ENCODE assay signal across 10 mouse cellular contexts in the genomic region with DNA sequence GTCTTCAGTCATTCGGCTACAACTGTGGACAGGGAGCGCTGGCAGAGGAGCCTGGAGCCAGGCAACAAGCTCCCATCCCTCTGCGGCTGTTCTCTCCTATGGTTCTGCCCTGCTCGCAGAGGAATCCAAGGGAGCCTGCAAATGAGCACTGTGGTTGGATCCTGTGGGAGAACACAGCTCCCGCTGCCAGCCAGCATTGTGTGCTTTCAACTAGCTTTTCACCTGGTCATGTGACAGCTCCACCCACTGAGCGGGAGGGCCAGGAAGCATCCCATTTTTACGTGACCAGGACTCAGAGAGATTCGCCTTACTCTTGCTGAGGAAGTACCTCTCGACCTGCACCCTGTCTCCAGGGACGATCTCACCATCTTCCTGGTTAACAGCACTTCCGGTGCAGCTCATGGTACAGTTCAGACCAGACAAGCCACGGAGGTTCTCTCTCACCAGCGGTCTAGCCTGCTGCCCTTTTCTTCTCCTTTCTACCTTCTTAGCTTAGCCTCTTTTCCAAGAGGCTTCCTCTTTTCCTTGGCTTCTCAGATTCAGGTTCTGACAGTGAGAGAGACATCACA.
DNase-seq lines count a peak whose midpoint lies in the region; ATAC-seq and TF ChIP-seq lines count a peak whose summit lies in the region.
"Had no signal": no experiment of that assay in that cellular context is flagged by ENCODE, and none has a peak within 500 bp of the region (broad histone marks: within the 10 kb centered on the region; RNA-seq: fewer than 3 reads in every experiment).

No protein-coding gene starts in this region.

- H3K4me1 ChIP-seq in lung, embryonic 15.5 days: no peaks in the 10 kb centered on the region
- H3K4me1 ChIP-seq in hindbrain, postnatal 0 days (ENCODE audit: insufficient read depth, low read length): no peaks in the 10 kb centered on the region
- H3K4me1 ChIP-seq in neural tube, embryonic 13.5 days (replicated peaks): no peaks in the 10 kb centered on the region

- TF ChIP-seq CTCF in hindbrain, postnatal 0 days (IDR thresholded peaks at IDR 0.05; ENCODE audit: low read depth): no peak

- H3K4me2 ChIP-seq in lung, embryonic 15.5 days: 0 out of 2 replicates have a peak overlapping the region, but pooled peaks have one; percentile 21
- H3K4me2 ChIP-seq in hindbrain, postnatal 0 days (ENCODE audit: low read depth, low read length): peak overlapping the region; percentile 30; the same call in 1 of the 2 replicates
- H3K4me2 ChIP-seq in neural tube, embryonic 13.5 days: peak overlapping the region; percentile 13; the same call in 1 of the 2 replicates
- H3K4me2 ChIP-seq: lung, embryonic 14.5 days had no signal

- H3K36me3 ChIP-seq in lung, embryonic 15.5 days: no peaks in the 10 kb centered on the region
- no peaks in the 10 kb centered on the region for H3K36me3 ChIP-seq in hindbrain, postnatal 0 days (ENCODE audit: insufficient read depth, low read length)
- no peaks in the 10 kb centered on the region for H3K36me3 ChIP-seq in neural tube, embryonic 13.5 days

- H3K27ac ChIP-seq in lung, embryonic 15.5 days: no peak overlapping the region
- no peak overlapping the region for H3K27ac ChIP-seq in hindbrain, postnatal 0 days
- H3K27ac ChIP-seq in neural tube, embryonic 13.5 days (replicated peaks): no peak overlapping the region

- ATAC-seq in lung, embryonic 15.5 days (ENCODE audit: borderline replicate concordance, extremely low read depth, low FRiP score, low TSS enrichment): no peak
- no peak for ATAC-seq in hindbrain, postnatal 0 days
- no peak for ATAC-seq in neural tube, embryonic 13.5 days (ENCODE audit: low read depth)

- WGBS in lung, embryonic 15.5 days: 45% methylated on average over 13 of the region's 13 CpGs
- 35% methylated on average over 13 of the region's 13 CpGs for WGBS in hindbrain, postnatal 0 days
- 49% methylated on average over 13 of the region's 13 CpGs for WGBS in neural tube, embryonic 13.5 days

- no peaks in the 10 kb centered on the region for H3K9me3 ChIP-seq in lung, embryonic 15.5 days
- no peaks in the 10 kb centered on the region for H3K9me3 ChIP-seq in hindbrain, postnatal 0 days (ENCODE audit: low read length)
- H3K9me3 ChIP-seq in neural tube, embryonic 13.5 days: no peaks in the 10 kb centered on the region

- no peak overlapping the region for H3K9ac ChIP-seq in lung, embryonic 15.5 days
- H3K9ac ChIP-seq in hindbrain, postnatal 0 days (replicated peaks; ENCODE audit: low read length): no peak overlapping the region
- H3K9ac ChIP-seq in neural tube, embryonic 13.5 days: no peak overlapping the region
- H3K9ac ChIP-seq: lung, embryonic 14.5 days had no signal

- DNase-seq in heart, adult 11 months: peak; percentile 80
- DNase-seq in heart, adult 9 months (ENCODE audit: low spot score in 2 of 2): no peak
- DNase-seq in lung, postnatal 14 days: no peak
- no peak for DNase-seq in hindbrain, postnatal 0 days (ENCODE audit: low spot score)
- no peak for DNase-seq in adrenal gland, adult 18-20 months (ENCODE audit: low spot score in 2 of 2)
- DNase-seq in gastrocnemius, adult 18-20 months (ENCODE audit: low spot score): no peak
- DNase-seq: lung, embryonic 14.5 days had no signal

- no peak overlapping the region for H3K4me3 ChIP-seq in lung, embryonic 15.5 days
- H3K4me3 ChIP-seq in hindbrain, postnatal 0 days (ENCODE audit: low read length): no peak overlapping the region
- H3K4me3 ChIP-seq in neural tube, embryonic 13.5 days: no peak overlapping the region

- H3K27me3 ChIP-seq in lung, embryonic 15.5 days: no peaks in the 10 kb centered on the region
- no peaks in the 10 kb centered on the region for H3K27me3 ChIP-seq in hindbrain, postnatal 0 days (ENCODE audit: insufficient read depth, low read length)
- H3K27me3 ChIP-seq in neural tube, embryonic 13.5 days: no peaks in the 10 kb centered on the region
- H3K27me3 ChIP-seq: CH12.LX had no signal
